Mouse (Mus musculus) kidney, postnatal 10 days (tissue): ENCODE measurements around the gene Lrit2.

ENCODE experiments used
- DNase-seq: peaks from one replicate; pipeline ENCODE4 v3.0.0; 2021; ENCODE audit warnings: mixed read lengths

Lrit2 gene

DNA sequence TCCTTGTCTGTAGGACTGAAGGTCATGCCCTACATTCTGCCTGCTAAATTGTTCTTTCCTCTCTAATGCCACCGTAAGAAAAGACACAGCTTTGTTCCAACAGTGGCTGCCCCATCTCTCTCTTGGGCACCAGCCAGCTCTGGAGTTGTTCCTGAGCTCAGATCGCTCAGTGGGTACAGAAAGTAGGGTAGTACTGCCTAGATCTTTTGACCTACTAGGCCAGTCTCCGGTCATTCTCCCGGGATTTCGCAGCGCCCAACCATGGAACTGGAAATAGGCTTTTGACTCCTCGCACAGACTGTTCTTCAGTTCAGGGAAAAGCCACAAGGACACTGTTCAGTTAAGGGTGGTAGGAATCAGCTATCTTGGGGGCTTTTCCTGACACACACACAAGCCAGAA is 45.2 kb downstream of the Lrit2 start:
- no peak for DNase-seq

DNA sequence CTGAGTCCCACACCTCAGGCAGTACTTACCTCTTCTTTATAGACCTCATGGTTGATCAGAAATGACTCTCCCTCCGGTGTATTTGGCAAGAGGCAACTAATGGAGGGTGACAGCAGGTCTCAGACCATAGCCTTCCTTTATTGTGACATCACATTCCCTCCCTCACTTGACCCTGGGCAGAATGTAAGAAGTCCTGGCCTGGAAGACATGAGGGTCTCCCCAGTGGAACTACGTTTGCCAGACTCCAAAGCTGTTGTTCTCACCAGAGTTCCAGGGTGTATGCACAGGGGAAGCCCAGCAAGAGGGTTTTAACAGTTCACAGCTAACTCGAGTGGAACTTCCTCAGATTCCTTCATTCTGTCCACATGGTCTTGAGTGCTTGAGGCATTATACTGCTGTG is 46.2 kb downstream of the Lrit2 start, which contains the start of gene 2610528A11Rik:
2610528A11Rik (minus strand) TSS at position 101 of the 400 bp plus-strand sequence.
- no peak for DNase-seq

DNA sequence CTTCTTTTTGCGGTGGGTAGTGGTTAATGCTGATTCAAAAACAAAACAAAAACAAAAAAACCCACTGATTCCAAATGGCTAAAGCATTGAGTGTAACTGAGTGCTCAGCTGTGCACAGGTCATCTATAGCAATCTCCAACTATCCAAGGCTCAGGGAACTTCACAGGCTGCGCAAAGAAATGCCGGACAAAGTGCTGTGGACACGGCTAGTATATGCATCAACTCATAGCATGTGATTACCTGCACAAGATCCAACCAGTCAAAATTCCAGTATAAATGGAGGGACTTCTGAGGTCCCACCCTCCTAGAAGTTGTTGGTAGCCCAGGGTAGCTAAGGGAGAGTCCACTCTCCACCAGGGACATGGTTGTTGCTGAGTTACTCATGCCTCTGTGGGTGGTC is 51.5 kb downstream of the Lrit2 start:
- no peak for DNase-seq
